ENCODE assay signal across 8 mouse cellular contexts in genomic region chr6:47953191-47953726, GRCm38 (mm10). TPM values are rescaled to one million over a fixed set of nuclear protein-coding genes. Genes with fewer than 3 reads are reported as not detected.
A peak's percentile ranks its signal among the peaks of the same experiment; 100 is the strongest.
DNase-seq lines count a peak whose midpoint lies in the region; ATAC-seq and TF ChIP-seq lines count a peak whose summit lies in the region.

Gene Zfp956 (plus strand): TSS chr6:47953390.

- no peaks in the 10 kb centered on the region; a peak in 1 of 4 replicates for H3K4me1 ChIP-seq in ES-E14 (ENCODE audit: control insufficient read depth in 2 of 2, insufficient read depth in 2 of 2, low read length in 2 of 2, poor library complexity in 1 of 2)
- H3K4me1 ChIP-seq in forebrain, embryonic 15.5 days = peaks cover 18% of the 10 kb centered on the region
- no peaks in the 10 kb centered on the region for H3K4me1 ChIP-seq in lung, adult 2 months (ENCODE audit: control insufficient read depth, insufficient read depth, low read length)

- no peaks in the 10 kb centered on the region for H3K27me3 ChIP-seq in forebrain, embryonic 15.5 days

- peak; percentile 79; the same call in 1 of the 2 replicates for TF ChIP-seq POLR2A in lung, adult 2 months (IDR thresholded peaks at IDR 0.05; ENCODE audit: borderline replicate concordance, extremely low read depth, low read depth, low read length)

- H3K9me3 ChIP-seq in ES-E14 (ENCODE audit: control insufficient read depth, insufficient read depth, low read depth, low read length) = no peaks in the 10 kb centered on the region
- H3K9me3 ChIP-seq in forebrain, embryonic 15.5 days = no peaks in the 10 kb centered on the region

- H3K36me3 ChIP-seq in ES-E14 (ENCODE audit: control insufficient read depth, insufficient read depth, low read length, poor library complexity, severe bottlenecking) = no peaks in the 10 kb centered on the region; the same call in 1 of the 2 replicates
- H3K36me3 ChIP-seq in forebrain, embryonic 15.5 days = peaks cover 20% of the 10 kb centered on the region

- peak within 1 kb of the TSS; percentile 84 for H3K9ac ChIP-seq in ES-E14 (ENCODE audit: insufficient read depth, low read depth, low read length, poor library complexity, severe bottlenecking)
- peak within 1 kb of the TSS; percentile 79 for H3K9ac ChIP-seq in forebrain, embryonic 15.5 days (replicated peaks)

- TF ChIP-seq CTCF in lung, adult 2 months (IDR thresholded peaks at IDR 0.05; ENCODE audit: insufficient read depth, low read length) = no peak

- peak within 1 kb of the TSS; percentile 63 for H3K4me2 ChIP-seq in forebrain, embryonic 15.5 days (replicated peaks)

- peak within 1 kb of the TSS; percentile 73 to 90 for H3K4me3 ChIP-seq in ES-E14 (ENCODE audit: insufficient read depth in 1 of 2, low read depth in 1 of 2, low read length in 2 of 2, poor library complexity in 1 of 2, severe bottlenecking in 1 of 2)
- peak within 1 kb of the TSS; percentile 66 for H3K4me3 ChIP-seq in forebrain, embryonic 15.5 days
- H3K4me3 ChIP-seq in lung, adult 2 months (replicated peaks; ENCODE audit: extremely low read depth, low read depth, low read length) = peak within 1 kb of the TSS; percentile 86

- H3K27ac ChIP-seq in ES-E14 (ENCODE audit: insufficient read depth, low read depth, low read length, poor library complexity, severe bottlenecking) = no peak within 1 kb of the TSS
- H3K27ac ChIP-seq in forebrain, embryonic 15.5 days (replicated peaks) = peak within 1 kb of the TSS; percentile 74

- in situ Hi-C loops in ES-E14 (cut with MboI; ENCODE audit: low sequenced_read_pairs in 2 of 2, unreplicated experiment in 2 of 2) = no loop called here

- intact Hi-C loops in heart, postnatal 25 days (cut with DNase I) = loop anchor here (2.0 kb wide), 1 partner anchor 32 kb away; the partner anchor contains the start of gene Zfp212

- WGBS in forebrain, embryonic 15.5 days = 0% methylated on average over 31 of the region's 31 CpGs
- under 1% methylated on average over 31 of the region's 31 CpGs for WGBS in lung, adult 2 months

- peak; percentile 87 for DNase-seq in ES-E14 (ENCODE audit: low read depth, low spot score)
- DNase-seq in cerebellum, adult 11-12 months = peak; percentile 96
- DNase-seq in heart, postnatal 25 days (ENCODE audit: low spot score) = peak; percentile 90
- DNase-seq in layer of hippocampus, adult 18-20 months (ENCODE audit: low spot score in 2 of 2) = peak; percentile 92 to 96
- peak; percentile 96 for DNase-seq in lung, adult 2 months
- peak; percentile 91 to 92 for DNase-seq in thymus, adult 18-20 months

- ATAC-seq in forebrain, embryonic 15.5 days (replicated peaks) = peak; percentile 100
- ATAC-seq in neutrophil, adult 5-6 weeks (ENCODE audit: extremely low read depth, insufficient number of reproducible peaks, low FRiP score, poor library complexity, severe bottlenecking) = peak; percentile 98

TF ChIP-seq in ES-E14, 5 proteins besides CTCF, POLR2A, EP300 and RAD21:
- TF ChIP-seq HCFC1 (IDR thresholded peaks at IDR 0.05; ENCODE audit: borderline replicate concordance, insufficient read depth, low read length) = no peak
- peak; percentile 68 for TF ChIP-seq CHD2 (IDR thresholded peaks at IDR 0.05; ENCODE audit: low read depth, low read length)

RNA-seq across cellular contexts. Expression of gene Zfp956, which starts in this region (rescaled TPM):
- 8.6 and 10.9 TPM in 2 replicates for total RNA-seq in ES-E14 (2012; rRNA removed)
- 20.9 and 21.5 TPM in 2 replicates for polyA plus RNA-seq in forebrain, embryonic 15.5 days (2015; fragmentation: Nextera tagmentation; extraction: Ambion mirVana)
- 1 to 10 TPM; 1.1 to 1.9 TPM for total RNA-seq in heart, postnatal 25 days (2021)
- total RNA-seq in layer of hippocampus, adult 18-20 months (2021) = 10 to 100 TPM; 22.2 to 25.7 TPM
- polyA plus RNA-seq in lung, adult 2 months (2012; rRNA removed) = 8.9 and 9.4 TPM in 2 replicates
- total RNA-seq in neutrophil, adult 5-6 weeks (2017) = 9.7 and 10.6 TPM in 2 replicates
